8 mouse cellular contexts compared by ENCODE assay signal in the genomic region with DNA sequence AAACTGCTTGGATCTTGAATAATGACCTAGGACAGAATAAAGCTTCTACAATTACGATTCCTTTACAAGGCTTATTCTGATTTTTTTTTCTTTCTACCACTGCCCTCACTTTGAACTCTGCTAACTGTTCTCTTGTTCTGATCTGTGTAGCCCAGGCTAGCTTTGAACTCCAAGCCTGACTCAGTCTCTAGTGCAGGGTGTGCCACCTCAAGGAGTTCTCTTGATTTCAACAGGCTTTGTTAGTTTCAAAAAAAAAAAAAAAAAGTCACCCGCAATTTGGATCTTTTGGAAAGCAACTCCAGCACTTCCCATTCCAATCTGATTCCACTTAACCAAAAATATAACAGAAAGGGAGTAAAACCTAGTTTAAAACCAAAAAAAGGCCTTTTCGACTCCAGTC. TPM values are rescaled to one million over a fixed set of nuclear protein-coding genes. Genes with fewer than 3 reads are reported as not detected.
A peak's percentile ranks its signal among the peaks of the same experiment; 100 is the strongest.
DNase-seq lines count a peak whose midpoint lies in the region; ATAC-seq and TF ChIP-seq lines count a peak whose summit lies in the region.

No protein-coding gene starts in this region.

- peak overlapping the region; percentile 93 for H3K4me3 ChIP-seq in heart, embryonic 10.5 days
- peak overlapping the region; percentile 95 for H3K4me3 ChIP-seq in forebrain, embryonic 13.5 days
- H3K4me3 ChIP-seq in liver, embryonic 14.5 days (ENCODE audit: insufficient read depth in 1 of 2, low read depth in 2 of 2, low read length in 2 of 2) = peak overlapping the region; percentile 73 to 83

- 0 out of 2 replicates have a peak, but pooled peaks cover 5% of the 10 kb centered on the region for H3K27me3 ChIP-seq in heart, embryonic 10.5 days (ENCODE audit: insufficient read depth, poor library complexity, severe bottlenecking)
- H3K27me3 ChIP-seq in forebrain, embryonic 13.5 days = no peaks in the 10 kb centered on the region
- H3K27me3 ChIP-seq in liver, embryonic 14.5 days (ENCODE audit: control insufficient read depth, insufficient read depth, low read length) = no peaks in the 10 kb centered on the region

- H3K4me1 ChIP-seq in heart, embryonic 10.5 days = peaks cover 19% of the 10 kb centered on the region; the same call in 1 of the 2 replicates
- H3K4me1 ChIP-seq in forebrain, embryonic 13.5 days = peaks cover 32% of the 10 kb centered on the region
- H3K4me1 ChIP-seq in liver, embryonic 14.5 days (replicated peaks; ENCODE audit: control insufficient read depth in 2 of 2, insufficient read depth in 2 of 2, low read length in 1 of 2) = peaks cover 6 to 14% of the 10 kb centered on the region in 2 experiments

- no peak for ATAC-seq in forebrain, embryonic 13.5 days
- ATAC-seq in liver, embryonic 14.5 days (ENCODE audit: insufficient read depth) = no peak
- no peak for ATAC-seq in megakaryocyte progenitor cell, adult 5-6 weeks (replicated peaks; ENCODE audit: poor library complexity)

- WGBS in heart, embryonic 10.5 days = 4% methylated on average over 3 of the region's 3 CpGs
- 3% methylated on average over 3 of the region's 3 CpGs for WGBS in forebrain, embryonic 13.5 days
- WGBS in liver, embryonic 14.5 days (ENCODE audit: insufficient replicate concordance) = under 1% methylated on average over 3 of the region's 3 CpGs

- no peaks in the 10 kb centered on the region; the same call in 1 of the 2 replicates for H3K9me3 ChIP-seq in heart, embryonic 10.5 days
- H3K9me3 ChIP-seq in forebrain, embryonic 13.5 days (replicated peaks) = no peaks in the 10 kb centered on the region
- H3K9me3 ChIP-seq in liver, embryonic 14.5 days (ENCODE audit: control insufficient read depth, low read length) = no peaks in the 10 kb centered on the region

- TF ChIP-seq EP300 in liver, embryonic 14.5 days (IDR thresholded peaks at IDR 0.05; ENCODE audit: low read depth) = no peak

- TF ChIP-seq CTCF in liver, embryonic 14.5 days (IDR thresholded peaks at IDR 0.05; ENCODE audit: low read depth) = no peak

- peak overlapping the region; percentile 92 for H3K4me2 ChIP-seq in forebrain, embryonic 13.5 days
- peak overlapping the region; percentile 87 for H3K4me2 ChIP-seq in liver, embryonic 14.5 days (ENCODE audit: low read depth)

- DNase-seq in heart, embryonic 10.5 days (ENCODE audit: low spot score) = no peak
- no peak for DNase-seq in heart, adult 11 months
- DNase-seq in CD4-positive helper T cell, adult 2 months (ENCODE audit: low read depth, low spot score) = peak; percentile 25
- DNase-seq in liver, embryonic 14.5 days (ENCODE audit: low read depth in 3 of 3, low spot score in 3 of 3) = peak in 1 of 3 experiments; percentile 42
- no peak for DNase-seq in right cerebral cortex, adult 2 months (ENCODE audit: low spot score in 2 of 2)
- no peak for DNase-seq in adrenal gland, adult 18-20 months (ENCODE audit: low spot score in 2 of 2)

- H3K27ac ChIP-seq in heart, embryonic 10.5 days = peak overlapping the region; percentile 99
- H3K27ac ChIP-seq in forebrain, embryonic 13.5 days = peak overlapping the region; percentile 98
- H3K27ac ChIP-seq in liver, embryonic 14.5 days = peak overlapping the region; percentile 76

- peak overlapping the region; percentile 98 for H3K9ac ChIP-seq in forebrain, embryonic 13.5 days
- peak overlapping the region; percentile 83 for H3K9ac ChIP-seq in liver, embryonic 14.5 days (replicated peaks)

- peaks cover 42% of the 10 kb centered on the region for H3K36me3 ChIP-seq in heart, embryonic 10.5 days
- peaks cover 38% of the 10 kb centered on the region for H3K36me3 ChIP-seq in forebrain, embryonic 13.5 days (ENCODE audit: poor library complexity, severe bottlenecking)
- H3K36me3 ChIP-seq in liver, embryonic 14.5 days (replicated peaks; ENCODE audit: control insufficient read depth, insufficient read depth, low read depth) = peaks cover 37% of the 10 kb centered on the region

RNA-seq across cellular contexts. Expression of a gene that starts 1.0 kb away (rescaled TPM):
- polyA plus RNA-seq in heart, embryonic 10.5 days (2016; fragmentation: Nextera tagmentation; extraction: Ambion mirVana) = 33.3 and 37.5 TPM in 2 replicates
- polyA plus RNA-seq in forebrain, embryonic 13.5 days (2015; fragmentation: Nextera tagmentation; extraction: Ambion mirVana) = 61.5 and 66.8 TPM in 2 replicates
- 71.4 and 104 TPM in 2 replicates for polyA plus RNA-seq in liver, embryonic 14.5 days (2012; rRNA removed)
- polyA plus RNA-seq in liver, embryonic 14.5 days (2014; fragmentation: Nextera tagmentation; extraction: Ambion mirVana) = 13.9 and 19.0 TPM in 2 replicates
- total RNA-seq in adrenal gland, adult 18-20 months (2021) = 100 to 1,000 TPM; 263 to 265 TPM
- 87.0 and 97.1 TPM in 2 replicates for total RNA-seq in megakaryocyte progenitor cell, adult 5-6 weeks (2015)
- 129 and 165 TPM in 2 replicates for total RNA-seq in megakaryocyte progenitor cell, adult 5-6 weeks (2017)

RNA-seq across cellular contexts. Expression of a gene that starts 29.3 kb away (rescaled TPM):
- polyA plus RNA-seq in heart, embryonic 10.5 days (2016; fragmentation: Nextera tagmentation; extraction: Ambion mirVana) = 29.8 and 40.5 TPM in 2 replicates
- 5.1 and 6.4 TPM in 2 replicates for polyA plus RNA-seq in forebrain, embryonic 13.5 days (2015; fragmentation: Nextera tagmentation; extraction: Ambion mirVana)
- polyA plus RNA-seq in liver, embryonic 14.5 days (2012; rRNA removed) = 2.3 and 2.6 TPM in 2 replicates
- polyA plus RNA-seq in liver, embryonic 14.5 days (2014; fragmentation: Nextera tagmentation; extraction: Ambion mirVana) = 3.2 TPM in 2 replicates
- total RNA-seq in adrenal gland, adult 18-20 months (2021) = 1 to 10 TPM; 1.6 to 4.0 TPM
- total RNA-seq in megakaryocyte progenitor cell, adult 5-6 weeks (2015) = 0.12 TPM in 1 of 2 replicates, not detected in the other
- total RNA-seq in megakaryocyte progenitor cell, adult 5-6 weeks (2017) = 0.21 and 0.30 TPM in 2 replicates

RNA-seq across cellular contexts. Expression of a gene that starts 40.5 kb away (rescaled TPM):
- polyA plus RNA-seq in heart, embryonic 10.5 days (2016; fragmentation: Nextera tagmentation; extraction: Ambion mirVana) = 0.06 TPM in 1 of 2 replicates, not detected in the other
- polyA plus RNA-seq in forebrain, embryonic 13.5 days (2015; fragmentation: Nextera tagmentation; extraction: Ambion mirVana) = not detected in 2 replicates
- polyA plus RNA-seq in liver, embryonic 14.5 days (2012; rRNA removed) = not detected in 2 replicates
- polyA plus RNA-seq in liver, embryonic 14.5 days (2014; fragmentation: Nextera tagmentation; extraction: Ambion mirVana) = not detected in 2 replicates
- under 1 TPM in 1 of 2 experiments, not detected in 1; 0.42 TPM for total RNA-seq in adrenal gland, adult 18-20 months (2021)
- total RNA-seq in megakaryocyte progenitor cell, adult 5-6 weeks (2015) = not detected in 2 replicates
- total RNA-seq in megakaryocyte progenitor cell, adult 5-6 weeks (2017) = not detected in 2 replicates

RNA-seq across cellular contexts. Expression of a gene that starts 59.4 kb away (rescaled TPM):
- 1.2 and 1.5 TPM in 2 replicates for polyA plus RNA-seq in heart, embryonic 10.5 days (2016; fragmentation: Nextera tagmentation; extraction: Ambion mirVana)
- polyA plus RNA-seq in forebrain, embryonic 13.5 days (2015; fragmentation: Nextera tagmentation; extraction: Ambion mirVana) = 1.4 and 1.5 TPM in 2 replicates
- polyA plus RNA-seq in liver, embryonic 14.5 days (2012; rRNA removed) = 0.22 and 0.40 TPM in 2 replicates
- polyA plus RNA-seq in liver, embryonic 14.5 days (2014; fragmentation: Nextera tagmentation; extraction: Ambion mirVana) = 0.32 TPM in 2 replicates
- total RNA-seq in adrenal gland, adult 18-20 months (2021) = under 1 TPM; 0.50 to 0.93 TPM
- total RNA-seq in megakaryocyte progenitor cell, adult 5-6 weeks (2015) = 3.4 and 3.5 TPM in 2 replicates
- total RNA-seq in megakaryocyte progenitor cell, adult 5-6 weeks (2017) = 2.9 and 4.0 TPM in 2 replicates
